Mouse (Mus musculus): ENCODE results near the gene Polr1d. TPM values are rescaled to one million over a fixed set of nuclear protein-coding genes. Genes with fewer than 3 reads are reported as not detected.

Polr1d gene
- polyA plus RNA-seq, 1 experiment from 2014 or later: 71.8 TPM

- Histone ChIP-seq H3K4me3 (ENCODE audit: inconsistent target) (no peak overlapping the region), H3K36me3 (ENCODE audit: inconsistent target) (no peaks in the 10 kb centered on the region), H3K79me2 (ENCODE audit: inconsistent target) (peaks cover 81% of the 10 kb centered on the region; the same call in 1 of the 2 replicates), H3K27ac (no peak overlapping the region)
- WGBS (ENCODE audit: missing documents): 97% methylated on average over 11 of the region's 11 CpGs
Measured at GRCm38 (mm10) chr5:147090256-147090963, 13.6 kb downstream of the Polr1d start.

- H3K36me3 ChIP-seq (ENCODE audit: inconsistent target): no peaks in the 10 kb centered on the region
- 98% methylated on average over 4 of the region's 7 CpGs for WGBS (ENCODE audit: missing documents)
- peaks cover 72% of the 10 kb centered on the region; the same call in 1 of the 2 replicates for H3K79me2 ChIP-seq (ENCODE audit: inconsistent target)
- H3K4me3 ChIP-seq (ENCODE audit: inconsistent target): no peak overlapping the region
- H3K27ac ChIP-seq: no peak overlapping the region
Measured at GRCm38 (mm10) chr5:147092448-147092847, 15.6 kb downstream of the Polr1d start.

GRCm38 (mm10) chr5:147094296-147094695 lies 17.4 kb downstream of the Polr1d start:
- Histone ChIP-seq H3K36me3 (ENCODE audit: inconsistent target) (no peaks in the 10 kb centered on the region), H3K27ac (no peak overlapping the region), H3K79me2 (ENCODE audit: inconsistent target) (peaks cover 54% of the 10 kb centered on the region; the same call in 1 of the 2 replicates), H3K4me3 (ENCODE audit: inconsistent target) (no peak overlapping the region)
- WGBS (ENCODE audit: missing documents): 95% methylated on average over 6 of the region's 6 CpGs

GRCm38 (mm10) chr5:147096586-147096985 lies 19.7 kb downstream of the Polr1d start:
- H3K36me3 ChIP-seq (ENCODE audit: inconsistent target): peaks cover 10% of the 10 kb centered on the region; the same call in 1 of the 2 replicates
- peaks cover 33% of the 10 kb centered on the region; the same call in 1 of the 2 replicates for H3K79me2 ChIP-seq (ENCODE audit: inconsistent target)
- WGBS (ENCODE audit: missing documents): 96% methylated on average over 4 of the region's 4 CpGs
- no peak overlapping the region for H3K4me3 ChIP-seq (ENCODE audit: inconsistent target)
- H3K27ac ChIP-seq: no peak overlapping the region

- H3K27ac ChIP-seq: no peak overlapping the region
- WGBS (ENCODE audit: missing documents): 98% methylated on average over 7 of the region's 7 CpGs
- peaks cover 14% of the 10 kb centered on the region; the same call in 1 of the 2 replicates for H3K36me3 ChIP-seq (ENCODE audit: inconsistent target)
- H3K79me2 ChIP-seq (ENCODE audit: inconsistent target): peaks cover 16% of the 10 kb centered on the region; the same call in 1 of the 2 replicates
- H3K4me3 ChIP-seq (ENCODE audit: inconsistent target): no peak overlapping the region
Measured at GRCm38 (mm10) chr5:147098667-147099066, 21.8 kb downstream of the Polr1d start.

GRCm38 (mm10) chr5:147100180-147100579 lies 23.3 kb downstream of the Polr1d start:
- WGBS (ENCODE audit: missing documents): 97% methylated on average over 2 of the region's 2 CpGs
- Histone ChIP-seq H3K79me2 (ENCODE audit: inconsistent target) (peaks cover 7% of the 10 kb centered on the region; the same call in 1 of the 2 replicates), H3K36me3 (ENCODE audit: inconsistent target) (peaks cover 22% of the 10 kb centered on the region), H3K4me3 (ENCODE audit: inconsistent target) (no peak overlapping the region), H3K27ac (no peak overlapping the region)

- 91% methylated on average over 5 of the region's 6 CpGs for WGBS (ENCODE audit: missing documents)
- no peaks in the 10 kb centered on the region for H3K79me2 ChIP-seq (ENCODE audit: inconsistent target)
Measured at GRCm38 (mm10) chr5:147102295-147102694, 25.4 kb downstream of the Polr1d start.

GRCm38 (mm10) chr5:147107276-147107675 lies 30.4 kb downstream of the Polr1d start:
- Histone ChIP-seq H3K27ac (no peak overlapping the region), H3K4me3 (ENCODE audit: inconsistent target) (no peak overlapping the region), H3K79me2 (ENCODE audit: inconsistent target) (no peaks in the 10 kb centered on the region), H3K36me3 (ENCODE audit: inconsistent target) (peaks cover 63% of the 10 kb centered on the region)
- 86% methylated on average over 3 of the region's 3 CpGs for WGBS (ENCODE audit: missing documents)

More at GRCm38 (mm10) chr5:147102295-147102694, 25.4 kb downstream of the Polr1d start:
- H3K4me3 ChIP-seq (ENCODE audit: inconsistent target): no peak overlapping the region
- H3K27ac ChIP-seq: no peak overlapping the region
- H3K36me3 ChIP-seq (ENCODE audit: inconsistent target): peaks cover 38% of the 10 kb centered on the region

- no peak overlapping the region for H3K4me3 ChIP-seq (ENCODE audit: inconsistent target)
- H3K27ac ChIP-seq: no peak overlapping the region
- no peaks in the 10 kb centered on the region for H3K79me2 ChIP-seq (ENCODE audit: inconsistent target)
- 96% methylated on average over 13 of the region's 13 CpGs for WGBS (ENCODE audit: missing documents)
- H3K36me3 ChIP-seq (ENCODE audit: inconsistent target): peaks cover 60% of the 10 kb centered on the region
Measured at GRCm38 (mm10) chr5:147108861-147109591, 32.2 kb downstream of the Polr1d start.

GRCm38 (mm10) chr5:147114738-147115137 lies 37.9 kb downstream of the Polr1d start:
- peaks cover 18% of the 10 kb centered on the region; the same call in 1 of the 2 replicates for H3K36me3 ChIP-seq (ENCODE audit: inconsistent target)
- no peak overlapping the region for H3K4me3 ChIP-seq (ENCODE audit: inconsistent target)
- 90% methylated on average over 7 of the region's 7 CpGs for WGBS (ENCODE audit: missing documents)
- no peak overlapping the region for H3K27ac ChIP-seq
- H3K79me2 ChIP-seq (ENCODE audit: inconsistent target): no peaks in the 10 kb centered on the region

- Histone ChIP-seq H3K27ac (no peak overlapping the region), H3K79me2 (ENCODE audit: inconsistent target) (no peaks in the 10 kb centered on the region), H3K36me3 (ENCODE audit: inconsistent target) (peaks cover 10% of the 10 kb centered on the region; the same call in 1 of the 2 replicates), H3K4me3 (ENCODE audit: inconsistent target) (no peak overlapping the region)
- WGBS (ENCODE audit: missing documents): 98% methylated on average over 4 of the region's 4 CpGs
Measured at GRCm38 (mm10) chr5:147115631-147116030, 38.8 kb downstream of the Polr1d start.

- Histone ChIP-seq H3K36me3 (ENCODE audit: inconsistent target) (peaks cover 2% of the 10 kb centered on the region; the same call in 1 of the 2 replicates), H3K27ac (no peak overlapping the region), H3K79me2 (ENCODE audit: inconsistent target) (no peaks in the 10 kb centered on the region), H3K4me3 (ENCODE audit: inconsistent target) (no peak overlapping the region)
- 41% methylated on average over 6 of the region's 6 CpGs for WGBS (ENCODE audit: missing documents)
Measured at GRCm38 (mm10) chr5:147117027-147117426, 40.2 kb downstream of the Polr1d start.

- WGBS (ENCODE audit: missing documents): 95% methylated on average over 4 of the region's 4 CpGs
- Histone ChIP-seq H3K27ac (no peak overlapping the region), H3K79me2 (ENCODE audit: inconsistent target) (no peaks in the 10 kb centered on the region), H3K36me3 (ENCODE audit: inconsistent target) (no peaks in the 10 kb centered on the region), H3K4me3 (ENCODE audit: inconsistent target) (no peak overlapping the region)
Measured at GRCm38 (mm10) chr5:147121146-147121545, 44.3 kb downstream of the Polr1d start.

- H3K36me3 ChIP-seq (ENCODE audit: inconsistent target): no peaks in the 10 kb centered on the region
- H3K79me2 ChIP-seq (ENCODE audit: inconsistent target): no peaks in the 10 kb centered on the region
- WGBS (ENCODE audit: missing documents): 39% methylated on average over 2 of the region's 9 CpGs
- no peak overlapping the region for H3K27ac ChIP-seq
- no peak overlapping the region for H3K4me3 ChIP-seq (ENCODE audit: inconsistent target)
Measured at GRCm38 (mm10) chr5:147124794-147125193, 47.9 kb downstream of the Polr1d start.

Data from macrophage (primary cell).